Mouse (Mus musculus): ENCODE results near the gene Olfr1501. TPM values are rescaled to one million over a fixed set of nuclear protein-coding genes. Genes with fewer than 3 reads are reported as not detected.
"Not testable (repeated sequence)": the region's sequence is repeated elsewhere in the genome, so short reads cannot be mapped to it uniquely, and the experiment has no call there.

The Olfr1501 gene
- polyA plus RNA-seq (2015; fragmentation: Nextera tagmentation; extraction: Ambion mirVana) = not detected in 2 replicates

DNA sequence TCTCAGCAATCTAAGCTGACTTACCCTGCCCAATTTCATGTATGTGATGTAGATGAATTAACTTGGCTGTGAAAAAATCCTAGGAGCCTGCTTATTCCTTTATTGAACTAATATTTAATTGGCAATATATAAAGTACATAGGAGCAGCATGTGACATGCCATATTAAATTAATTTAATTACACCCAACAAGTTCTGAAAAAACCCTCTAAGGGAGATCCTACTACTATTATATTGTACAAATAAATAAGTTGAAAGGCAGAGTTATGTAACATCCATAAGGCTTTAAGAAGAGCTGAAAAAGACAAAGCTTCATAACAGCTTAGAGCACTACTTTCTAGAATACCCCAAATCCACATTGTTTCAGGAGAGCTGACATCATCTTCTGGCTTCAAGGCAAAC is at the start of gene Olfr1501:
Olfr1501 (minus strand) TSS at position 101 of the 400 bp plus-strand sequence.
- not testable (repeated sequence) for H3K9me3 ChIP-seq; H3K4me1 ChIP-seq; H3K27me3 ChIP-seq; H3K27ac ChIP-seq; ATAC-seq (ENCODE audit: insufficient number of reproducible peaks, insufficient read depth, low FRiP score, low TSS enrichment, low read depth); H3K9ac ChIP-seq; H3K36me3 ChIP-seq; H3K4me3 ChIP-seq; H3K4me2 ChIP-seq

DNA sequence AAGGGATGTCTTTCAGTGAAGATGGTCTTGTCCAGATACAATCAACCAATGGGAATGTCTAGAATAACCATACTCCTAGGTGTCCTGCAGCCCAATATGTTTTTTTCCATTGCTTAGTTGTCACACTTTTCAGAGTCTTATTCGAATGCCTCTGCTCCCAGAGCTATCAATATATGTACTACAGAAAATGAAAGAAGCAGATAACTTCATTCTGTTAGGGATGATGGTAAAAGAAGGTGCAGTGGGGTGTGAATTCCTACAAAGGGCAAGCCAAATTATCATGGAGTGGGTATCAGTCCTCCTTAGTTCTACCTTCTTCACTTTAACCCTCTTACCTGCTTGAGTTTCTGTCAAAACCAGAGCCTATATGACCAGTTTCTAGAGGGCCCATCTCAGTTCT is 47.3 kb upstream of the Olfr1501 start, which contains the start of gene Olfr1504:
Olfr1504 (minus strand) TSS at position 101 of the 400 bp plus-strand sequence.
- WGBS = 56% methylated on average over 1 of the region's 1 CpGs
- no peaks in the 10 kb centered on the region for H3K4me1 ChIP-seq
- no peak within 1 kb of the TSS for H3K4me2 ChIP-seq
- no peak within 1 kb of the TSS for H3K4me3 ChIP-seq
- ATAC-seq (ENCODE audit: insufficient number of reproducible peaks, insufficient read depth, low FRiP score, low TSS enrichment, low read depth) = no peak
- no peaks in the 10 kb centered on the region for H3K27me3 ChIP-seq
- H3K27ac ChIP-seq = no peak within 1 kb of the TSS
- H3K9ac ChIP-seq = no peak within 1 kb of the TSS
- no peaks in the 10 kb centered on the region for H3K9me3 ChIP-seq
- no peaks in the 10 kb centered on the region for H3K36me3 ChIP-seq

DNA sequence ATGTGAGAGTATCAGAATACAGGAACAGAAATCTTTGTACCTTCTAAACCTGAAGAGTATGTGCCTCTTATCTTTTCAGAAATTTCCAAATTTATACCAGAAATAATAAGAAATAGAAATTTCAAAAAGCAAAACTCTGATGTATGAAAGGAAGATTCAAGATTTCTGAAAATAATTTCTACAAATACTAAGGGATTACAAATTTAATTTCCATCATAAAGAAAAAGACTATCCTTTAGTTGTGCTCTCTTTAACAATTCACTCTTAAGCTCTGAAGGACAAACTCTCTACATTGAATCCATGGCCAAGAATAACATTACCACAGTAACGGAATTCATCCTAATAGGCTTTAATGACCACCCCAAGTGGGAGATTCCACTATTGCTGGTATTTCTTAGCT is 11.0 kb upstream of the Olfr1501 start, which contains the start of gene Olfr1502:
Olfr1502 (plus strand) TSS at position 301 of the 400 bp plus-strand sequence.
- Histone ChIP-seq H3K9me3 (no peaks in the 10 kb centered on the region), H3K27me3 (no peaks in the 10 kb centered on the region), H3K36me3 (no peaks in the 10 kb centered on the region), H3K4me1 (no peaks in the 10 kb centered on the region), H3K9ac (no peak within 1 kb of the TSS), H3K27ac (no peak within 1 kb of the TSS), H3K4me3 (no peak within 1 kb of the TSS), H3K4me2 (no peak within 1 kb of the TSS)
- 91% methylated on average over 1 of the region's 1 CpGs for WGBS
- no peak for ATAC-seq (ENCODE audit: insufficient number of reproducible peaks, insufficient read depth, low FRiP score, low TSS enrichment, low read depth)

DNA sequence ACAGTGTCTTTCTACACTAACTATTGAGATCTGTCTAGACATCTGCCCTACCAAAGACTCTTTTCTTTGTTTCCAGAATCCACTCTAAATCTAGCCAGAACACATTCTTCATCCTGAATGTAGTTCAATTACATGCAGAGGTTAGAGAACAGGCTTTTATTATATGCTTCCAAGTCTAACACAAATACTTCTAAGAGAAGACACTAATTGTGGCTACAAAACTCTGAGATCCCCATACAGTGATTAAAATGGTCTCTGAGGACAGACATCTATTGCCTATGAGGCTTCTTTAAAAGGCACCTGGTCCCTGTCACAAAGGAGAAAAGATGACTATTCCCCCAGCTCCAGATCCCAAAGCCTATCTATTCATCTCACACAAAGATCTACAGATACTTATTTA is 20.1 kb downstream of the Olfr1501 start, which contains the start of gene Olfr1500:
Olfr1500 (minus strand) TSS at position 101 of the 400 bp plus-strand sequence.
- Histone ChIP-seq H3K4me1 (no peaks in the 10 kb centered on the region), H3K9me3 (no peaks in the 10 kb centered on the region), H3K27me3 (no peaks in the 10 kb centered on the region), H3K9ac (no peak within 1 kb of the TSS), H3K27ac (no peak within 1 kb of the TSS), H3K4me2 (no peak within 1 kb of the TSS), H3K36me3 (no peaks in the 10 kb centered on the region), H3K4me3 (no peak within 1 kb of the TSS)
- ATAC-seq (ENCODE audit: insufficient number of reproducible peaks, insufficient read depth, low FRiP score, low TSS enrichment, low read depth) = no peak

GRCm38 (mm10) chr19:13828447-13828846 is 22.0 kb downstream of the Olfr1501 start:
- WGBS = 66% methylated on average over 3 of the region's 3 CpGs
- ATAC-seq (ENCODE audit: insufficient number of reproducible peaks, insufficient read depth, low FRiP score, low TSS enrichment, low read depth) = no peak
- Histone ChIP-seq H3K4me3 (no peak overlapping the region), H3K9me3 (no peaks in the 10 kb centered on the region), H3K9ac (no peak overlapping the region), H3K4me2 (no peak overlapping the region), H3K27me3 (no peaks in the 10 kb centered on the region), H3K27ac (no peak overlapping the region), H3K4me1 (no peaks in the 10 kb centered on the region), H3K36me3 (no peaks in the 10 kb centered on the region)

DNA sequence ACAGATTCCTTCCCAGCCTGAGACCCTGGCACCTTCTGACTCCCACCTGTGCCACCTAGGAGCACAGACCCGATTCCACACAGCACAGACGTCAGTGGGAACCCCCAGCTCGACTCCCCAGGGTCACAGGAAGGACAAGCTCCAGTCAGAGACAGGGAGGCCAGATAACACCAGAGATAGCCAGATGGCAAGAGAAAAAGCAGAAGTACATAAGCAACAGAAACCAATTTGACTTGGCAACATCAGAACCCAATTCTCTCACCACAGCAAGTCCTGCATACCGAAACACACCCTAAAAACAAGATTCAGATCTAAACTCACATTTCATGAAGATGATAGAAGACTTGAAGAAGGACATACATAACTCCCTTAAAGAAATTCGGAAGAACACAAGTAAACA is 29.6 kb downstream of the Olfr1501 start:
- no peaks in the 10 kb centered on the region for H3K36me3 ChIP-seq
- H3K4me1 ChIP-seq = no peaks in the 10 kb centered on the region

DNA sequence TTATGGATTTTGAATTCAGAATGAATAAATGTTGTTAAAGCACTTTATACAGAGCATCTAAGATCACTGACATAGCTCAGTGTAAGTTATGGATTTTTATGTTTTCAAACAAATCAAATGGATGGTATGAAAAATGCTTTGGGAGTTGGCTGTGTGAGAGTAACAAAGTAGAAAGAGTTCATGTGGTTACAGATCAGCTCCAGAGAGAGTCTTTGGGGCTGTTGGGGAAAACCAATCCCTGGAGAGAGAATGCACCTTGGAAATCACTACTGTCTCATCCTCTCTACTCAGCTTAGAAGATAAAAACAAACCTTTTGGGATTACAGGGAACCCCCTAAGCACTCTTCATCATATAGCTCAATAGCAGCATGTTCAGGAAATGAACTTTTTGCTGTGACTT is 31.1 kb downstream of the Olfr1501 start, which contains the start of gene Olfr1499:
Olfr1499 (minus strand) TSS at position 101 of the 400 bp plus-strand sequence.
- Histone ChIP-seq H3K27ac (no peak within 1 kb of the TSS), H3K4me1 (no peaks in the 10 kb centered on the region), H3K9ac (no peak within 1 kb of the TSS), H3K4me2 (no peak within 1 kb of the TSS), H3K4me3 (no peak within 1 kb of the TSS), H3K9me3 (no peaks in the 10 kb centered on the region), H3K36me3 (no peaks in the 10 kb centered on the region), H3K27me3 (no peaks in the 10 kb centered on the region)
- ATAC-seq (ENCODE audit: insufficient number of reproducible peaks, insufficient read depth, low FRiP score, low TSS enrichment, low read depth) = no peak

More for the DNA sequence above, 29.6 kb downstream of the Olfr1501 start:
- no peak for ATAC-seq (ENCODE audit: insufficient number of reproducible peaks, insufficient read depth, low FRiP score, low TSS enrichment, low read depth)
- no peak overlapping the region for H3K4me3 ChIP-seq
- WGBS = 67% methylated on average over 5 of the region's 5 CpGs
- H3K27ac ChIP-seq = no peak overlapping the region
- no peaks in the 10 kb centered on the region for H3K27me3 ChIP-seq
- no peak overlapping the region for H3K9ac ChIP-seq
- no peaks in the 10 kb centered on the region for H3K9me3 ChIP-seq
- no peak overlapping the region for H3K4me2 ChIP-seq

GRCm38 (mm10) chr19:13818827-13819226 is 31.7 kb downstream of the Olfr1501 start:
- 34% methylated on average over 5 of the region's 5 CpGs for WGBS
- Histone ChIP-seq H3K4me1 (no peaks in the 10 kb centered on the region), H3K9me3 (no peaks in the 10 kb centered on the region), H3K36me3 (no peaks in the 10 kb centered on the region), H3K27ac (no peak overlapping the region), H3K27me3 (no peaks in the 10 kb centered on the region), H3K9ac (no peak overlapping the region), H3K4me2 (no peak overlapping the region), H3K4me3 (no peak overlapping the region)
- no peak for ATAC-seq (ENCODE audit: insufficient number of reproducible peaks, insufficient read depth, low FRiP score, low TSS enrichment, low read depth)

GRCm38 (mm10) chr19:13812823-13813222 is 37.7 kb downstream of the Olfr1501 start:
- H3K4me1 ChIP-seq = no peaks in the 10 kb centered on the region
- H3K4me2 ChIP-seq = no peak overlapping the region
- no peak overlapping the region for H3K27ac ChIP-seq
- no peaks in the 10 kb centered on the region for H3K27me3 ChIP-seq
- H3K4me3 ChIP-seq = no peak overlapping the region
- H3K36me3 ChIP-seq = no peaks in the 10 kb centered on the region
- no peak overlapping the region for H3K9ac ChIP-seq
- WGBS = 65% methylated on average over 2 of the region's 2 CpGs
- H3K9me3 ChIP-seq = no peaks in the 10 kb centered on the region
- no peak for ATAC-seq (ENCODE audit: insufficient number of reproducible peaks, insufficient read depth, low FRiP score, low TSS enrichment, low read depth)

- H3K4me2 ChIP-seq; H3K9ac ChIP-seq; H3K9me3 ChIP-seq; H3K4me1 ChIP-seq; H3K36me3 ChIP-seq; ATAC-seq (ENCODE audit: insufficient number of reproducible peaks, insufficient read depth, low FRiP score, low TSS enrichment, low read depth); H3K27me3 ChIP-seq; H3K4me3 ChIP-seq; H3K27ac ChIP-seq: not testable (repeated sequence)
- 64% methylated on average over 1 of the region's 1 CpGs for WGBS
Observed at GRCm38 (mm10) chr19:13805486-13805885, 45.0 kb downstream of the Olfr1501 start.

- H3K27ac ChIP-seq = no peak within 1 kb of the TSS
- H3K27me3 ChIP-seq = no peaks in the 10 kb centered on the region
- H3K9ac ChIP-seq = no peak within 1 kb of the TSS
- H3K4me2 ChIP-seq = no peak within 1 kb of the TSS
- ATAC-seq (ENCODE audit: insufficient number of reproducible peaks, insufficient read depth, low FRiP score, low TSS enrichment, low read depth) = no peak
- no peaks in the 10 kb centered on the region for H3K9me3 ChIP-seq
- no peak within 1 kb of the TSS for H3K4me3 ChIP-seq
- no peaks in the 10 kb centered on the region for H3K36me3 ChIP-seq
- H3K4me1 ChIP-seq = no peaks in the 10 kb centered on the region
Observed at GRCm38 (mm10) chr19:13798102-13798501, 52.4 kb downstream of the Olfr1501 start, which contains the start of gene Olfr1497. Gene Olfr1497, minus strand, starts transcription at chr19:13798202.

Measured in embryonic facial prominence, embryonic 13.5 days (tissue).